Mouse (Mus musculus) C2C12 (cell line): ENCODE results near the gene Cul3. TPM values are rescaled to one million over a fixed set of nuclear protein-coding genes. Genes with fewer than 3 reads are reported as not detected.
"Not testable (repeated sequence)": the region's sequence is repeated elsewhere in the genome, so short reads cannot be mapped to it uniquely, and the experiment has no call there.

ENCODE experiments used
- H3K27me3 ChIP-seq: one replicate; pipeline ENCODE4 v1.6.1; 2011; ENCODE audit not compliant: control insufficient read depth, insufficient read depth, insufficient read length
- H3K36me3 ChIP-seq: one replicate; pipeline ENCODE4 v1.6.1; 2011; ENCODE audit not compliant: control insufficient read depth, insufficient read depth
- H3K4me3 ChIP-seq: one replicate; pipeline ENCODE4 v1.5.1; 2011; ENCODE audit warnings: mild to moderate bottlenecking, control low read depth; ENCODE audit not compliant: poor library complexity, insufficient read depth, severe bottlenecking
- H3K79me2 ChIP-seq: one replicate; pipeline ENCODE4 v1.6.1; 2011; ENCODE audit not compliant: control insufficient read depth, insufficient read depth
- H3K79me3 ChIP-seq: one replicate; pipeline ENCODE4 v1.6.1; 2011; ENCODE audit warnings: low read depth, control low read depth
- H3ac ChIP-seq: one replicate; pipeline ENCODE3; 2011; ENCODE audit warnings: low read depth; ENCODE audit not compliant: control insufficient read depth, insufficient read length
- CEBPB ChIP-seq: IDR thresholded peaks from one replicate; pipeline ENCODE4 v1.6.1; 2011; ENCODE audit warnings: low read depth, mild to moderate bottlenecking, control low read depth, moderate library complexity
- CTCF ChIP-seq: IDR thresholded peaks from one replicate; pipeline ENCODE4 v1.5.1; 2011; ENCODE audit not compliant: control insufficient read depth, insufficient read depth, insufficient read length
- FOSL1 ChIP-seq: IDR thresholded peaks from one replicate; pipeline ENCODE4 v1.8.0; 2011; ENCODE audit warnings: mild to moderate bottlenecking, low read length; ENCODE audit not compliant: poor library complexity, insufficient read depth, severe bottlenecking
- MAX ChIP-seq: IDR thresholded peaks from one replicate; pipeline ENCODE4 v1.6.1; 2011; ENCODE audit warnings: mild to moderate bottlenecking, control low read depth
- MYOD1 ChIP-seq: IDR thresholded peaks from one replicate; pipeline ENCODE4 v1.6.1; 2011; ENCODE audit warnings: low read depth; ENCODE audit not compliant: control insufficient read depth, insufficient read length
- MYOG ChIP-seq: IDR thresholded peaks from one replicate; pipeline ENCODE4 v1.6.1; 2011; ENCODE audit not compliant: control insufficient read depth, insufficient read length; ENCODE audit errors: extremely low read depth
- USF1 ChIP-seq: IDR thresholded peaks from one replicate; pipeline ENCODE4 v1.6.1; 2011; ENCODE audit warnings: low read depth, mild to moderate bottlenecking, control low read depth, moderate library complexity
- polyA plus RNA-seq: library from polyadenylated mRNA; unstranded; fragments of >200 nt; fragmentation: generic; extraction: Trizol; gene quantifications from one replicate; pipeline ENCODE4 v1.2.1, GENCODE M21; 2012; ENCODE audit warnings: missing spikeins

The Cul3 gene
- polyA plus RNA-seq, 1 experiment: 31.1 TPM

DNA sequence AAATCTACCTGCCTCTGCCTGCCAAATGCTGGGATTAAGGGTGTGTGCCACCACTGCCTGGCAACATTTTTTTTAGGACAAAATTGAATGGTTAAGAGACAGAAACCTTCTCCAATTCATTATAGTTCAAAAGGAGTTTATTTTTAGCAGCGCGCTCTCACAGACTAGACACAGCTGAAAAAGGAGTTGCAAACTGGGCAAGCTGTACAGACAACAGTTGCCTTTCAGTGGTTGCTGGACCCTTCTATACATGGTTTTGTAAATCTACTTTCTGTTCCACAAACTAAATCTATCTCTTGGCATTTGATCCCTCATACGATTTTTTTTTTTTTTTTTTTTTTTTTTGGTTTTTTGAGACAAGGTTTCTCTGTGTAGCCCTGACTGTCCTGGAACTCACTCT is 31.7 kb upstream of the Cul3 start:
- no peaks in the 10 kb centered on the region for H3K79me3 ChIP-seq
- H3K27me3 ChIP-seq: no peaks in the 10 kb centered on the region
- no peak overlapping the region for H3ac ChIP-seq
- no peak for TF ChIP-seq FOSL1
- no peak for TF ChIP-seq CEBPB
- TF ChIP-seq MYOD1: no peak
- TF ChIP-seq MYOG: no peak
- no peaks in the 10 kb centered on the region for H3K36me3 ChIP-seq
- no peaks in the 10 kb centered on the region for H3K79me2 ChIP-seq
- no peak overlapping the region for H3K4me3 ChIP-seq

GRCm38 (mm10) chr1:80371189-80371889 is 31.1 kb upstream of the Cul3 start:
- Histone ChIP-seq H3K79me3 (no peaks in the 10 kb centered on the region), H3K27me3 (no peaks in the 10 kb centered on the region), H3K4me3 (no peak overlapping the region), H3K36me3 (no peaks in the 10 kb centered on the region), H3K79me2 (no peaks in the 10 kb centered on the region), H3ac (no peak overlapping the region)
- TF ChIP-seq MYOD1: no peak
- no peak for TF ChIP-seq MYOG
- no peak for TF ChIP-seq CEBPB
- TF ChIP-seq CTCF: no peak
- no peak for TF ChIP-seq USF1

DNA sequence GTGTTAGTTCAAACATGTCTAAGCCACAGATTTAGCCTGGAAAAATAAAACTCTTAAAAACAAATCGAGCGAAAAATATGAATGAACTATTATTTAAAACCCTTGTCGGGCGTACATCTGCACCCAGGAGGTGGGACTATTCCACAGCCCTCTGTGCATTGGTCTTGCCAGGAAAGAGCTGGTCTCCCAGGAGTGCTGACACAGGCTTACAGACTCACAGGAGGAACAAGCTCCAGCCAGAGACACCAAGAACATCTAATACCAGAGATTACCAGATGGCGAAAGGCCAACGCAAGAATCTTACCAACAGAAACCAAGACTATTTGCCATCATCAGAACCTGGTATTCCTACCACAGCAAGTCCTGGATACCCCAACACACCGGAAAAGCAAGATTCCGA is 23.2 kb upstream of the Cul3 start:
- Histone ChIP-seq H3K79me3 (no peaks in the 10 kb centered on the region), H3K4me3 (no peak overlapping the region), H3ac (no peak overlapping the region), H3K27me3 (no peaks in the 10 kb centered on the region), H3K79me2 (no peaks in the 10 kb centered on the region), H3K36me3 (no peaks in the 10 kb centered on the region)
- TF ChIP-seq USF1 (no peak), MYOG (no peak), CEBPB (no peak), CTCF (no peak), MYOD1 (no peak), FOSL1 (no peak), MAX (no peak)

DNA sequence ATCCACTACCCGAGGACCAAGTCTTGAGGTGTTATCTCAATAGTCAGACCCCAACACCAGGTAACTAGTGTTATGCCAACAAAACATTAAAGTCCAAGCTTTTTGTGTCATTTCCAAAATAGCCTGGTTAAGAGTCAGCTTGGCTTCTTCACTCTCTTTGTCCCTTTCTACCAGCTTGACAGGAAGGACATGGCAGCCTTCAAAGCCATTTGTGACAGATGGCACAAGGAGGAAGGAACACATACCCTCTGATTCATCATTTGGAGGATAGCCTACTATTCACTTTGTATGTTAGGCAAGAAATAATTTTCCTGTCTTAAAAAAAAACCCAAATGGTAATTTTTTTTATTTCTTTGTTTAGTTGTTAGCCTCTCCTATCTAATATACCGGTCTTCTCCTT is 22.7 kb upstream of the Cul3 start:
- no peaks in the 10 kb centered on the region for H3K27me3 ChIP-seq
- H3K4me3 ChIP-seq: no peak overlapping the region
- H3K79me2 ChIP-seq: no peaks in the 10 kb centered on the region
- no peak overlapping the region for H3ac ChIP-seq
- H3K36me3 ChIP-seq: no peaks in the 10 kb centered on the region
- TF ChIP-seq USF1: no peak
- no peak for TF ChIP-seq CTCF
- no peak for TF ChIP-seq MAX
- no peak for TF ChIP-seq MYOD1
- TF ChIP-seq FOSL1: no peak
- TF ChIP-seq MYOG: no peak
- TF ChIP-seq CEBPB: no peak
- H3K79me3 ChIP-seq: no peaks in the 10 kb centered on the region

DNA sequence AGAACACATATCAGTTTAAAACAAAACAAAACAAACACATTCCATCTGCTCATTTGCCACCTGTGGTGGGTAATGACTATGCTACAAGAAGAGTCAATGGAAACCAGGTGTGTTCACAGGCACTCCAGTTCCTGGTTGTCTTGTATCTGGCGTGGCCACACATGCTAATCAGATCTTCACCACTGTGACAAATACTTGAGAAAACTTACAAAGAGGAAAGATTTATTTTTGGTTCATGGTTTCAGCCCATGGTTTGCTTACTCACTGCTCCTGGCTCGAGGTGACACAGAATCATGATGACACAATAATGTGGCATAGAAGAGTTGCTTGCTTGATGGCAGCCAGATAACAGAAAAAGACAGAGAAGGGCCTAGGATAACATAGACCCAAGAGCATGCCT is 22.1 kb upstream of the Cul3 start:
- TF ChIP-seq MAX (no peak), MYOD1 (no peak), MYOG (no peak), CEBPB (no peak), CTCF (no peak), USF1 (no peak), FOSL1 (no peak)
- no peaks in the 10 kb centered on the region for H3K36me3 ChIP-seq
- no peaks in the 10 kb centered on the region for H3K27me3 ChIP-seq

DNA sequence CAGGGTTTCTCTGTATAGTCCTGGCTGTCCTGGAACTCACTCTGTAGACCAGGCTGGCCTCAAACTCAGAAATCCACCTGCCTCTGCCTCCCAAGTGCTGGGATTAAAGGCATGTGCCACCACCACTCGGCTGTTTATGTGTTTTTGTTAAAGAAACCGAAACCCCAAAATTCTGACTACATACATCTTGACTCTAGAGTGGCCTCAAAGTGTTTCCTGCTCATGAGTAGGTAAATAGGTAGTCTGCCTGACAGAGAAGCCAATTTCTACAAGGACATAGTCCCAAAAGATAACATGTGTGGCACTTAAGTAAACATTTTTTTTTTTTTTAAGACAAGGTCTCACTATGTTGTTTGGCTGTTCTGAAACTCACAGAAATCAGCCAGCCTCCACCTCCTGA is 21.5 kb upstream of the Cul3 start:
- H3ac ChIP-seq, H3K79me3 ChIP-seq, H3K36me3 ChIP-seq, H3K79me2 ChIP-seq, H3K27me3 ChIP-seq, H3K4me3 ChIP-seq: not testable (repeated sequence)

More for the DNA sequence above, 22.1 kb upstream of the Cul3 start:
- no peaks in the 10 kb centered on the region for H3K79me2 ChIP-seq
- H3K4me3 ChIP-seq: no peak overlapping the region
- no peak overlapping the region for H3ac ChIP-seq
- no peaks in the 10 kb centered on the region for H3K79me3 ChIP-seq
